ENCODE assay signal across 21 mouse cellular contexts in genomic region chrX:142195551-142195950, GRCm38 (mm10). TPM values are rescaled to one million over a fixed set of nuclear protein-coding genes. Genes with fewer than 3 reads are reported as not detected.
"Had no signal": no experiment of that assay in that cellular context is flagged by ENCODE, and none has a peak within 500 bp of the region (broad histone marks: within the 10 kb centered on the region; RNA-seq: fewer than 3 reads in every experiment).

No protein-coding gene starts in this region.

- H3K4me3 ChIP-seq: midbrain, embryonic 10.5 days; midbrain, embryonic 12.5 days; myocyte; neural tube, embryonic 13.5 days; neural tube, embryonic 15.5 days had no signal

- H3K36me3 ChIP-seq: midbrain, embryonic 10.5 days; midbrain, embryonic 12.5 days; neural tube, embryonic 13.5 days; neural tube, embryonic 15.5 days had no signal

- H3K4me2 ChIP-seq: lung, embryonic 14.5 days; midbrain, embryonic 12.5 days; neural tube, embryonic 13.5 days; neural tube, embryonic 15.5 days had no signal

- ATAC-seq: midbrain, embryonic 16.5 days had no signal

- DNase-seq: lung, embryonic 14.5 days; lung, postnatal 10 days; lung, postnatal 4 days; midbrain, embryonic 14.5 days; retina, postnatal 1 day; right cerebral cortex, adult 18-20 months; right cerebral cortex, postnatal 25 days; right cerebral cortex, postnatal 4 days; spleen, adult 18-20 months; thymus, adult 18-20 months; thymus, postnatal 14 days; thymus, postnatal 36 days had no signal

- H3K9ac ChIP-seq: lung, embryonic 14.5 days; midbrain, embryonic 12.5 days; neural tube, embryonic 13.5 days; neural tube, embryonic 15.5 days had no signal

- H3K27ac ChIP-seq: midbrain, embryonic 10.5 days; midbrain, embryonic 12.5 days; neural tube, embryonic 13.5 days; neural tube, embryonic 15.5 days had no signal

- H3K4me1 ChIP-seq: midbrain, embryonic 10.5 days; midbrain, embryonic 12.5 days; neural tube, embryonic 13.5 days; neural tube, embryonic 15.5 days had no signal

- H3K9me3 ChIP-seq: midbrain, embryonic 10.5 days; midbrain, embryonic 12.5 days; neural tube, embryonic 13.5 days; neural tube, embryonic 15.5 days had no signal

- H3K27me3 ChIP-seq: neural tube, embryonic 15.5 days had no signal

RNA-seq across cellular contexts. Expression of gene Gucy2f, which starts 1.2 kb away (rescaled TPM):
- polyA plus RNA-seq: lung, embryonic 16.5 days; midbrain, embryonic 10.5 days; myocyte; small intestine, adult 2 months; thymus, postnatal 0 days had no signal
